Mouse (Mus musculus): ENCODE measurements around the gene Ackr2.

- TF ChIP-seq CTCF (conservative IDR thresholded peaks at IDR 0.05; ENCODE audit: low read length) (no peak), NANOG (IDR thresholded peaks at IDR 0.05; ENCODE audit: borderline replicate concordance, low read length) (no peak)
Measured at GRCm38 (mm10) chr9:121889927-121890440, 8.2 kb upstream of the Ackr2 start.
